Mouse (Mus musculus): ENCODE measurements at regions not wholly inside any gene's neighbourhood (a gene's known extent, or its start where the extent isn't known, plus 50 kb on each side); places are given as distances from the start of the nearest gene placed in this dataset.
"Not testable (repeated sequence)": the region's sequence is repeated elsewhere in the genome, so short reads cannot be mapped to it uniquely, and the experiment has no call there.

- Histone ChIP-seq H3K36me3 (ENCODE audit: control insufficient read depth, insufficient read depth, low read length) (no peaks in the 10 kb centered on the region), H3K27me3 (ENCODE audit: control insufficient read depth, insufficient read depth, low read length) (no peaks in the 10 kb centered on the region), H3K4me2 (ENCODE audit: low read depth, severe bottlenecking) (no peak overlapping the region), H3K4me3 (ENCODE audit: low read depth, low read length) (no peak overlapping the region), H3K9me3 (ENCODE audit: control insufficient read depth, low read length) (no peaks in the 10 kb centered on the region), H3K4me1 (ENCODE audit: control insufficient read depth, insufficient read depth, low read length) (no peaks in the 10 kb centered on the region), H3K9ac (ENCODE audit: low read length) (no peak overlapping the region), H3K27ac (replicated peaks; ENCODE audit: low read depth, low read length) (no peak overlapping the region)
- 42% methylated on average over 5 of the region's 5 CpGs for WGBS
- ATAC-seq (ENCODE audit: insufficient number of reproducible peaks, low FRiP score, low TSS enrichment, low read depth) (no peak), DNase-seq (ENCODE audit: low spot score) (no peak)
Observed at GRCm38 (mm10) chr16:49522576-49522975, 176.5 kb upstream of the Ift57 start.

- H3K4me1 ChIP-seq (ENCODE audit: control insufficient read depth, insufficient read depth, low read length); ATAC-seq (ENCODE audit: insufficient number of reproducible peaks, low FRiP score, low TSS enrichment, low read depth); H3K27ac ChIP-seq (replicated peaks; ENCODE audit: low read depth, low read length); H3K4me2 ChIP-seq (ENCODE audit: low read depth, severe bottlenecking); H3K9ac ChIP-seq (ENCODE audit: low read length); H3K27me3 ChIP-seq (ENCODE audit: control insufficient read depth, insufficient read depth, low read length); H3K4me3 ChIP-seq (ENCODE audit: low read depth, low read length); H3K36me3 ChIP-seq (ENCODE audit: control insufficient read depth, insufficient read depth, low read length); H3K9me3 ChIP-seq (ENCODE audit: control insufficient read depth, low read length); DNase-seq (ENCODE audit: low spot score): not testable (repeated sequence)
- 89% methylated on average over 2 of the region's 2 CpGs for WGBS
Observed at GRCm38 (mm10) chr16:49528618-49529017, 170.4 kb upstream of the Ift57 start.

GRCm38 (mm10) chr16:49529060-49529459 lies 170.0 kb upstream of the Ift57 start:
- Histone ChIP-seq H3K36me3 (ENCODE audit: control insufficient read depth, insufficient read depth, low read length) (no peaks in the 10 kb centered on the region), H3K27me3 (ENCODE audit: control insufficient read depth, insufficient read depth, low read length) (no peaks in the 10 kb centered on the region), H3K9me3 (ENCODE audit: control insufficient read depth, low read length) (no peaks in the 10 kb centered on the region), H3K4me3 (ENCODE audit: low read depth, low read length) (no peak overlapping the region), H3K27ac (replicated peaks; ENCODE audit: low read depth, low read length) (no peak overlapping the region), H3K9ac (ENCODE audit: low read length) (no peak overlapping the region), H3K4me2 (ENCODE audit: low read depth, severe bottlenecking) (no peak overlapping the region), H3K4me1 (ENCODE audit: control insufficient read depth, insufficient read depth, low read length) (no peaks in the 10 kb centered on the region)
- no peak for DNase-seq (ENCODE audit: low spot score)
- WGBS = 81% methylated on average over 2 of the region's 2 CpGs
- no peak for ATAC-seq (ENCODE audit: insufficient number of reproducible peaks, low FRiP score, low TSS enrichment, low read depth)

GRCm38 (mm10) chr16:49530051-49530450 lies 169.0 kb upstream of the Ift57 start:
- H3K4me3 ChIP-seq (ENCODE audit: low read depth, low read length) = no peak overlapping the region
- no peak overlapping the region for H3K27ac ChIP-seq (replicated peaks; ENCODE audit: low read depth, low read length)
- no peaks in the 10 kb centered on the region for H3K27me3 ChIP-seq (ENCODE audit: control insufficient read depth, insufficient read depth, low read length)
- H3K9ac ChIP-seq (ENCODE audit: low read length) = no peak overlapping the region
- H3K36me3 ChIP-seq (ENCODE audit: control insufficient read depth, insufficient read depth, low read length) = no peaks in the 10 kb centered on the region
- DNase-seq (ENCODE audit: low spot score) (no peak), ATAC-seq (ENCODE audit: insufficient number of reproducible peaks, low FRiP score, low TSS enrichment, low read depth) (no peak)
- no peaks in the 10 kb centered on the region for H3K4me1 ChIP-seq (ENCODE audit: control insufficient read depth, insufficient read depth, low read length)
- H3K9me3 ChIP-seq (ENCODE audit: control insufficient read depth, low read length) = no peaks in the 10 kb centered on the region
- H3K4me2 ChIP-seq (ENCODE audit: low read depth, severe bottlenecking) = no peak overlapping the region
- 89% methylated on average over 5 of the region's 5 CpGs for WGBS

GRCm38 (mm10) chr16:49532071-49532686 lies 166.9 kb upstream of the Ift57 start:
- H3K36me3 ChIP-seq (ENCODE audit: control insufficient read depth, insufficient read depth, low read length) = no peaks in the 10 kb centered on the region
- ATAC-seq (ENCODE audit: insufficient number of reproducible peaks, low FRiP score, low TSS enrichment, low read depth) (no peak), DNase-seq (ENCODE audit: low spot score) (no peak)
- H3K27ac ChIP-seq (replicated peaks; ENCODE audit: low read depth, low read length) = no peak overlapping the region
- no peak overlapping the region for H3K4me2 ChIP-seq (ENCODE audit: low read depth, severe bottlenecking)
- H3K9ac ChIP-seq (ENCODE audit: low read length) = no peak overlapping the region
- 86% methylated on average over 7 of the region's 7 CpGs for WGBS
- H3K27me3 ChIP-seq (ENCODE audit: control insufficient read depth, insufficient read depth, low read length) = no peaks in the 10 kb centered on the region
- H3K9me3 ChIP-seq (ENCODE audit: control insufficient read depth, low read length) = no peaks in the 10 kb centered on the region
- H3K4me3 ChIP-seq (ENCODE audit: low read depth, low read length) = no peak overlapping the region
- H3K4me1 ChIP-seq (ENCODE audit: control insufficient read depth, insufficient read depth, low read length) = no peaks in the 10 kb centered on the region

- WGBS = 33% methylated on average over 4 of the region's 4 CpGs
- H3K27ac ChIP-seq (replicated peaks; ENCODE audit: low read depth, low read length) = no peak overlapping the region
- H3K9me3 ChIP-seq (ENCODE audit: control insufficient read depth, low read length) = no peaks in the 10 kb centered on the region
- no peaks in the 10 kb centered on the region for H3K36me3 ChIP-seq (ENCODE audit: control insufficient read depth, insufficient read depth, low read length)
- H3K9ac ChIP-seq (ENCODE audit: low read length) = no peak overlapping the region
- no peak for ATAC-seq (ENCODE audit: insufficient number of reproducible peaks, low FRiP score, low TSS enrichment, low read depth)
- H3K4me2 ChIP-seq (ENCODE audit: low read depth, severe bottlenecking) = no peak overlapping the region
- no peak overlapping the region for H3K4me3 ChIP-seq (ENCODE audit: low read depth, low read length)
- no peaks in the 10 kb centered on the region for H3K27me3 ChIP-seq (ENCODE audit: control insufficient read depth, insufficient read depth, low read length)
- no peak for DNase-seq (ENCODE audit: low spot score)
- no peaks in the 10 kb centered on the region for H3K4me1 ChIP-seq (ENCODE audit: control insufficient read depth, insufficient read depth, low read length)
Observed at GRCm38 (mm10) chr16:49533498-49533998, 165.5 kb upstream of the Ift57 start.

GRCm38 (mm10) chr16:49550231-49550630 lies 148.8 kb upstream of the Ift57 start:
- no peak for DNase-seq (ENCODE audit: low spot score)
- H3K9me3 ChIP-seq (ENCODE audit: control insufficient read depth, low read length) = no peaks in the 10 kb centered on the region
- 86% methylated on average over 3 of the region's 3 CpGs for WGBS
- no peak overlapping the region for H3K4me3 ChIP-seq (ENCODE audit: low read depth, low read length)
- no peaks in the 10 kb centered on the region for H3K36me3 ChIP-seq (ENCODE audit: control insufficient read depth, insufficient read depth, low read length)
- no peaks in the 10 kb centered on the region for H3K27me3 ChIP-seq (ENCODE audit: control insufficient read depth, insufficient read depth, low read length)
- no peak for ATAC-seq (ENCODE audit: insufficient number of reproducible peaks, low FRiP score, low TSS enrichment, low read depth)
- H3K9ac ChIP-seq (ENCODE audit: low read length) = no peak overlapping the region
- H3K4me2 ChIP-seq (ENCODE audit: low read depth, severe bottlenecking) = no peak overlapping the region
- H3K27ac ChIP-seq (replicated peaks; ENCODE audit: low read depth, low read length) = no peak overlapping the region
- H3K4me1 ChIP-seq (ENCODE audit: control insufficient read depth, insufficient read depth, low read length) = no peaks in the 10 kb centered on the region

GRCm38 (mm10) chr16:49570031-49570430 lies 129.0 kb upstream of the Ift57 start:
- H3K4me2 ChIP-seq (ENCODE audit: low read depth, severe bottlenecking) = no peak overlapping the region
- H3K36me3 ChIP-seq (ENCODE audit: control insufficient read depth, insufficient read depth, low read length) = no peaks in the 10 kb centered on the region
- H3K27me3 ChIP-seq (ENCODE audit: control insufficient read depth, insufficient read depth, low read length) = no peaks in the 10 kb centered on the region
- no peaks in the 10 kb centered on the region for H3K4me1 ChIP-seq (ENCODE audit: control insufficient read depth, insufficient read depth, low read length)
- DNase-seq (ENCODE audit: low spot score) (no peak), ATAC-seq (ENCODE audit: insufficient number of reproducible peaks, low FRiP score, low TSS enrichment, low read depth) (no peak)
- H3K27ac ChIP-seq (replicated peaks; ENCODE audit: low read depth, low read length) = no peak overlapping the region
- no peaks in the 10 kb centered on the region for H3K9me3 ChIP-seq (ENCODE audit: control insufficient read depth, low read length)
- no peak overlapping the region for H3K4me3 ChIP-seq (ENCODE audit: low read depth, low read length)
- WGBS = 92% methylated on average over 2 of the region's 2 CpGs
- H3K9ac ChIP-seq (ENCODE audit: low read length) = no peak overlapping the region

All from limb, embryonic 11.5 days (tissue).